Mouse (Mus musculus): ENCODE measurements around the gene Slpi.

The Slpi gene

GRCm38 (mm10) chr2:164389020-164389419 is at the start of gene Slpi:
Gene Slpi (minus strand): TSS chr2:164389095.
- no peak for DNase-seq (ENCODE audit: low read depth, low spot score)

DNA sequence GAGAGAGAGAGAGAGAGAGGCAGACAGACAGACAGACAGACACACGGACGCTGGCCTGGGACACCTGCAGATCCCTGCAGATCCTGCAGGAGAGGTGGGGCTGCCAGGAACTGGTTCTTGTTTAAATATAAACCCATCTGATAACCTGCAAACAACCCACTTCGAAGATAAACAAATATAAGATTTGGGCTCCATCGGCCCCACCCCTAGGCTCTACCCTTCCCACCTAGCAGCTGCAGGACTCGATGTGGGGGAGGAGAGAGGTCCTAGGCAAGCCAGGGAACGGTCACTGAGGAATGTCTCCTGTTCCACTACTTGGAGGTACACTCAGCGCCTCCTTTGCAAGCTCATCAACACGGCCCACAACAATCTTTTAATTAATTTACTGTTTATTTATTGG is 49.4 kb upstream of the Slpi start:
- no peak for DNase-seq (ENCODE audit: low read depth, low spot score)

GRCm38 (mm10) chr2:164437710-164438109 is 48.8 kb upstream of the Slpi start:
- DNase-seq (ENCODE audit: low read depth, low spot score): no peak

GRCm38 (mm10) chr2:164436961-164437360 is 48.1 kb upstream of the Slpi start:
- no peak for DNase-seq (ENCODE audit: low read depth, low spot score)

DNA sequence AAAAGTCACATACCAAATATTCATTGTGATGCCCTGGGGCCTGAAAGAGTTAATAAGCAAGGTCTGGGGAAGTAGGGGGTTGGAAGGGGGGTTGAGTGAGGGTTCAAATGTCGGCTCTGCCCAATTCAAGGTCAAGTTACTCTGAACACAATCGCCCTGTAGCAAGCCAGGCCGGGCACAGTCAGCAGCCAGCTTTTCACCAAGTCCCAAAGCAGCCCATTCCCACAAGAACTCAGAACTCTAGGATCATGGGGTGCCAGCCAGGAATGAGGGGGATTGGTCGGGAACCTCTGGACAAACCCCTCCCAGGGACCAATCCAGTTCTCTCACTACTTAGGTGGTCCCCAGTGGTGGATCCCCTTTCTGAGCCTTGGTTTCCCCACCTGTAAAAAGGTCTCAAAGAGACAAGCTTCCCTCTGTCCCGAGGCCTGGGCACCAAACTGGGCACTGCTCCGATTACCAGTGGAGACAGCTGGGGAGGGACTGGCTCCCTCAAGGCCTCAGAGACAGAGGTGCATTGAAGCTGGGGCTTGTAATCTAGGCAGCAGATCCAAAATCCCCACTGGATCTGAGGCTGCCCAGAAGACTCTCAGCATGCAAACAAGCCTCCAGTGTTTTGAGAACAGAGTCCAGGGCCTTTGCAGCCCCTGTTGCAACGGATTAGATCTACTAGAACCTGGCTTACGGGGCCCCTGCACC is 47.5 kb upstream of the Slpi start:
- no peak for DNase-seq (ENCODE audit: low read depth, low spot score)

GRCm38 (mm10) chr2:164435216-164436090 is 46.6 kb upstream of the Slpi start:
- no peak for DNase-seq (ENCODE audit: low read depth, low spot score)

- no peak for DNase-seq (ENCODE audit: low read depth, low spot score)
These were observed 45.8 kb upstream of the Slpi start for GRCm38 (mm10) chr2:164434681-164435080.

- no peak for DNase-seq (ENCODE audit: low read depth, low spot score)
These were observed 44.5 kb upstream of the Slpi start for GRCm38 (mm10) chr2:164433278-164433895.

DNA sequence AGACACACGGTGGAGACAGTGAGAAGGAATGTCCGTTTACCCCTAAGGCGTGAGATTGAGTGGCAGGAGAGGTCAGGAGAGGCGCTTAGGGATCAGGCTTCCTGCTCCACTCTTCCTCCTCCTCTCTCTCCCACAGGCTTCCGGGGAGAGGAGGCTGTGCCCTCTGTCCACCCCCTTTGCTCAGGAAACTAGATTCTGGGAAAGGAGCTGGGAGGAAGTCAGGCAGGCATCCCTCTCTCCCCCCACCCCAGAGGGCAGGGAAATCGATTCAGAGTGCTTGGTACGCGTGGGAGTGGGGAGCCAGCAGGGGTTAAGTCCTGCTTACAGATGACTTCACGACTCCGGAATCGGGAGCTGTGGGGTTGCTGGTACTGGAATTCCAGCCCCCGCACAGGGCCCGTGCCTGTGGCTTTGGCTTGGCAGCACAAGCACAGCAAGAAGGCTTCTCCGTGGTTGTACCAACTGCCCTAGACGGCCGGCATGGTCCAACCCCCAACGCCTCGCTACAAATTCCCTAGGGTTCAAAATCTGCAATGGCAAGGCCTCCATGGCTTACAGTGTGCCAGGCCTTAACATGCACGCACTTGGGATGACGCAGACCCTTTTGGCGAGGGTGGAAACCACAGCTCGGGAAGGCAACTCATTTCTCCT is 43.8 kb upstream of the Slpi start:
- no peak for DNase-seq (ENCODE audit: low read depth, low spot score)

- DNase-seq (ENCODE audit: low read depth, low spot score): no peak
These were observed 43.0 kb upstream of the Slpi start for GRCm38 (mm10) chr2:164431676-164432465.

GRCm38 (mm10) chr2:164430697-164431096 is 41.8 kb upstream of the Slpi start:
- no peak for DNase-seq (ENCODE audit: low read depth, low spot score)

DNA sequence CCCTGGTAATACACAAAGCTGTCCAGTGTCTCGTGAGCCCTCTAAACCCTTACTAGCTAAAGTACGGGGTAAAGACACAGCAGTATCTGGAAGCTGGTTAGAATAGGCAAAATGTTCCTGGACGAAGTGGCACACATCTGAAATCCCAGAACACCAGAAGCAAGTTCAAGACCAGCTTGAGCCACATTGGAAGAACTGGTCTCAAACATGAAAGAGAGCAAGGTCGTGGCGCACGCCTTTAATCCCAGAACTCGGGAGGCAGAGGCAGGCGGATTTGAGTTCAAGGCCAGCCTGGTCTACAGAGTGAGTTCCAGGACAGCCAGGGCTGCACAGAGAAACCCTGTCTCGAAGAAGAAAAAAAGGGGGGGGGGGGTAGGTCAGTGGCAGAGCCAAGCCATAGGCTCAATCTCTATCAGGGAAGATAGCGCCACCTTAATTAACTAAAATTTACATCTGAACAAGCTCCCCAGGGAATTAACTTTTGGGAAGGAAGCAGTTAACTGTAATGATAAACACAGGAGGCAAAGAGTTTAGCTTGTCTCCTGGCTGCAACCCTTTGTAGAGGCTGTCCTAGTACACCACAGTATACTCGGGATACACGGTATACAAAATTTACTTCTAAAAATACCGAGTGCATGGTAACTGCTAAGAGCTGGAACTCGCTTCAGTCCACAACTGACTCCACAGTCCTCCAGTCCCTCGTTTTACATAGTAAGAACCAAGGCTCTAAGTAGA is 41.2 kb upstream of the Slpi start:
- no peak for DNase-seq (ENCODE audit: low read depth, low spot score)

DNA sequence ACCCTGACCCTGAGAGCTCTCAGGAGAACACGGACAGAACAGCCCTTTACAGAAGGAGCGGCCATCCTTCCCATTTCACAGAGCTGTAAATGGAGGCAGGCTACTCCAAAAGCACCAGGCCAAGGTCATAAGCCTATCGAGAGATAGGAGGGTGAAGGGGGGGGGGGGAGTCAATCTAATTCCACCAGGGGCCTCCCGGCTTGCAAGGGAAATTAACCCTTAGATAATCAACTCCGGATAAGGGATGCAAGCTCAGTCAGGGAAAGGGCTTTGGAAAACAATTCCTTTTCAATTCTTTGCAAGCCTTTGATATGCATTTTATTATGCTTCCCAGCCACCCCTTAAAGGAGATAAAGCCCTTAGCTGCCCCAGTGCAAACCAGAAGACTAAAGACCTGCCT is 39.6 kb upstream of the Slpi start:
- DNase-seq (ENCODE audit: low read depth, low spot score): no peak

DNA sequence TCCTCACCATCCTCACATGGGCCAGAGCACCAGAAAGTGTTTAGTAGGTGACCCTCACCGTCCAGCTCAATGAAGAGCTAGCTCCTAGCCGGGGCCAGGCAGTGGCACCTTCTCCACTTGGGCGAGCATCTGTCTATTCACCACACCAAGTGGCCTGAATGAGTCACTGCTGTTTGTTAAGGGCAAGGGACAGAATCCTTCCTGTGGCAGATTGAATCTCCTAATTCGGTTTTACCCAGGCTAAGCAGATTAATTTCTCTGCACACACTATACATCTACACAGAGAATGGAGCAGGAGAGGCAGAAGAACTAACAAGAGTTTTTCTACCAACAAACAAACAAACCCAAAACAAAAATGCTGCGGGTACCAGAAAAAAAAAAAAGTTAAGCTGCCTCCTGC is 38.1 kb upstream of the Slpi start:
- no peak for DNase-seq (ENCODE audit: low read depth, low spot score)

DNA sequence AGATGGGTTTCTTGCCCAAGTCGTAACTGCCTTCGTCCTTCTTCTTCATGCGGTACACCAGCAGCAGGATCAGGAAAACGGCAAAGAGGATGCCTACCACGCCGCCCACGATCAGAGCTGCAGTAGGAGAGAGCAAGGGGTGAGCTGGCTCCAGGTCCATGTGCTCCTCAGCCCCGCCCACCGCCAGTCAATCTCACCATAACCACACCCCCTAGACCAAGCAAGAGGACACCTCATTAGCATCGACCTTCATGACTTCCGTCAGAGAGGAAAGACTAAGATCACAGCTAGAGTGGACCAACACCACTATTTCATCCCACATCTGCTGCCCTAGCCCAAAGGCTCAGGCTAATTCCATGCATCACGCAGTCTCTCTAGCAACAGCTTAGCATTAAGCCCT is 37.2 kb upstream of the Slpi start:
- DNase-seq (ENCODE audit: low read depth, low spot score): no peak

DNA sequence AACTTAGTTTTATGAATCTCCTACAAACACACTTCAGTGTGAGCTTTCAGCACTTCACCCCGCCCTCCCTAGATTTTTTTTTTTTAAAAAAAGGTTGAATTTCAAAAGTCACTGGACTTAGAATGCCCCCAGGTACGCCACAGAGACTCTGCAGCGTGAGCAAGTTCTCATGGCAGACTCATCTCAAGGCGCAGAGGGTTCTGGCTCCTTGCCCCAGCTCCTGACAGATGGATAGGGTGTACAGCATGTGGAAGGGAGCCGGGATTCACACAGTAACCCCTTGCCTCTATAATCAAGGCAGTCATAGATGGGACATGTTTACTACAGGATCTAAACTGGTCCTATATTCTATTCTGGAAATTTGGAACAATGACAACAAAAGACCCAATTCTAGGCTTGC is 36.5 kb upstream of the Slpi start:
- DNase-seq (ENCODE audit: low read depth, low spot score): no peak

GRCm38 (mm10) chr2:164424406-164424805 is 35.5 kb upstream of the Slpi start:
- no peak for DNase-seq (ENCODE audit: low read depth, low spot score)

- DNase-seq (ENCODE audit: low read depth, low spot score): no peak
These were observed 34.6 kb upstream of the Slpi start for GRCm38 (mm10) chr2:164423464-164423863.

GRCm38 (mm10) chr2:164422675-164423393 is 33.9 kb upstream of the Slpi start:
- no peak for DNase-seq (ENCODE audit: low read depth, low spot score)

DNA sequence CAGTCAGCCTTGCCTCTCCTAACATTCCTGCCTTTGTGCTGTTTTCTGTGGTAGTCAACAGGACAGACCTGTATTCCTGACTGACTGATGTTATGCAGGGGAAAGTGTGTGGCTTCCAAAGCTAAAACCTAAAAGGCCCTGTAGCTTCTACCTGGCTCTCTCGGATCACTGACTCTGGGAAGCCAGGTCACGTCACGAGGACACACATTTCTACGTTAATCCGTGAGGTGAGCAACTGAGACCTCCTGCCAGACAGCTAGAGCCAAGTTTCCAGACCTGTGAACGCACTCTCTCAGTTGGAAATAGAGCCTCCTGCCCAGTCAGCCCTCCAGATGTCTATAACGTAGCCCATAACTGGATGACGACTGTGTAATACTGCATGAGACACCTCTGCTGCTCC is 33.1 kb upstream of the Slpi start:
- no peak for DNase-seq (ENCODE audit: low read depth, low spot score)
